Mouse (Mus musculus): Measurements from ENCODE around the gene Ost4.

The Ost4 gene

GRCm38 (mm10) chr5:30907413-30908059 is at the start of gene Ost4:
TSS of gene Ost4 (minus strand) at chr5:30907788.
- peak; percentile 94 to 96 for DNase-seq

- DNase-seq = no peak
Measured at GRCm38 (mm10) chr5:30955751-30956150, 48.2 kb upstream of the Ost4 start.

- DNase-seq = no peak
Measured at GRCm38 (mm10) chr5:30954556-30954955, 47.0 kb upstream of the Ost4 start.

- DNase-seq = peak; percentile 81 to 82
Measured at GRCm38 (mm10) chr5:30954065-30954464, 46.5 kb upstream of the Ost4 start.

- no peak for DNase-seq
Measured at GRCm38 (mm10) chr5:30952551-30952950, 45.0 kb upstream of the Ost4 start.

GRCm38 (mm10) chr5:30951706-30952105 is 44.1 kb upstream of the Ost4 start:
- peak in 1 of 2 experiments; percentile 29 for DNase-seq

GRCm38 (mm10) chr5:30950922-30951321 is 43.3 kb upstream of the Ost4 start:
- DNase-seq = no peak

GRCm38 (mm10) chr5:30950451-30950850 is 42.9 kb upstream of the Ost4 start:
- peak; percentile 52 to 63 for DNase-seq

GRCm38 (mm10) chr5:30949654-30950326 is 42.2 kb upstream of the Ost4 start:
- peak; percentile 94 to 97 for DNase-seq

GRCm38 (mm10) chr5:30948620-30949019 is 41.0 kb upstream of the Ost4 start:
- no peak for DNase-seq

GRCm38 (mm10) chr5:30944956-30945781 is 37.6 kb upstream of the Ost4 start, which contains the start of gene Cgref1:
TSS of gene Cgref1 (minus strand) at chr5:30945591.
- peak; percentile 82 to 83 for DNase-seq

- no peak for DNase-seq
Measured at GRCm38 (mm10) chr5:30944344-30944743, 36.8 kb upstream of the Ost4 start.

GRCm38 (mm10) chr5:30943004-30943403 is 35.4 kb upstream of the Ost4 start:
- peak in 1 of 2 experiments; percentile 35 for DNase-seq

GRCm38 (mm10) chr5:30934725-30935461 is 27.3 kb upstream of the Ost4 start:
- DNase-seq = no peak

GRCm38 (mm10) chr5:30933705-30934104 is 26.1 kb upstream of the Ost4 start:
- no peak for DNase-seq

- DNase-seq = no peak
Measured at GRCm38 (mm10) chr5:30931378-30931777, 23.8 kb upstream of the Ost4 start.

- peak; percentile 62 to 68 for DNase-seq
Measured at GRCm38 (mm10) chr5:30930846-30931245, 23.3 kb upstream of the Ost4 start.

GRCm38 (mm10) chr5:30930121-30930520 is 22.5 kb upstream of the Ost4 start:
- DNase-seq = peak; percentile 90 to 92

GRCm38 (mm10) chr5:30927945-30928529 is 20.4 kb upstream of the Ost4 start:
- peak; percentile 53 to 57 for DNase-seq

GRCm38 (mm10) chr5:30926073-30926472 is 18.5 kb upstream of the Ost4 start:
- DNase-seq = no peak

- no peak for DNase-seq
Measured at GRCm38 (mm10) chr5:30925217-30925616, 17.6 kb upstream of the Ost4 start.

- DNase-seq = no peak
Measured at GRCm38 (mm10) chr5:30924614-30925013, 17.0 kb upstream of the Ost4 start.

All from cerebellum, postnatal 10 days (tissue).